Mouse (Mus musculus) small intestine, adult 2 months (tissue): ENCODE measurements around the gene Aamp. TPM values are rescaled to one million over a fixed set of nuclear protein-coding genes. Genes with fewer than 3 reads are reported as not detected.
A peak's percentile ranks its signal among the peaks of the same experiment; 100 is the strongest.

Experiments
- H3K27ac ChIP-seq: fragments of 200-500 bp; 2 replicates; pipeline ENCODE4 v1.5.1; 2012; ENCODE audit warnings: low read depth, low read length, control low read depth, inconsistent platforms; ENCODE audit not compliant: insufficient read depth
- H3K27me3 ChIP-seq: fragments of 200-500 bp; 2 replicates; pipeline ENCODE4 v1.6.1; 2012; ENCODE audit warnings: mild to moderate bottlenecking, moderate library complexity, low read length, inconsistent platforms; ENCODE audit not compliant: control insufficient read depth, insufficient read depth
- H3K36me3 ChIP-seq: fragments of 200-500 bp; 2 replicates; pipeline ENCODE4 v1.6.1; 2012; ENCODE audit warnings: mild to moderate bottlenecking, low read length, control low read depth, inconsistent platforms; ENCODE audit not compliant: control insufficient read depth, insufficient read depth
- H3K4me1 ChIP-seq: fragments of 200-500 bp; 2 replicates; pipeline ENCODE4 v1.6.1; 2012; ENCODE audit warnings: low read length, inconsistent platforms, mixed read lengths; ENCODE audit not compliant: control insufficient read depth, insufficient read depth, insufficient read length
- H3K4me3 ChIP-seq: fragments of 200-500 bp; 2 replicates; pipeline ENCODE4 v1.5.1; 2012; ENCODE audit warnings: low read depth, mild to moderate bottlenecking, control low read depth, inconsistent platforms, low read length, moderate library complexity
- CTCF ChIP-seq: fragments of 200-500 bp; IDR thresholded peaks from 2 replicates; pipeline ENCODE4 v1.5.1; 2012; ENCODE audit warnings: low read depth, mild to moderate bottlenecking, control low read depth, inconsistent platforms, low read length, moderate library complexity, mixed read lengths; ENCODE audit not compliant: insufficient replicate concordance, insufficient read length; ENCODE audit errors: extremely low read depth
- POLR2A ChIP-seq: fragments of 200-500 bp; IDR thresholded peaks from 2 replicates; pipeline ENCODE4 v1.6.1; 2012; ENCODE audit warnings: low read depth, mild to moderate bottlenecking, control low read depth, inconsistent platforms, low read length, moderate library complexity
- WGBS: fragments of 180-500 bp; shearing (Covaris S2); methylation state at CpG from one replicate; pipeline ENCODE4 v1.1.7; 2018; 5-methylcytosine and 5-hydroxymethylcytosine counted together
- polyA plus RNA-seq: library from polyadenylated mRNA; depleted of rRNA; stranded (reverse); fragments of >200 nt; gene quantifications from 2 replicates; pipeline ENCODE4 v1.2.3, GENCODE M21; 2012; rRNA removed

Aamp gene
- polyA plus RNA-seq, 1 experiment: 160 TPM

DNA sequence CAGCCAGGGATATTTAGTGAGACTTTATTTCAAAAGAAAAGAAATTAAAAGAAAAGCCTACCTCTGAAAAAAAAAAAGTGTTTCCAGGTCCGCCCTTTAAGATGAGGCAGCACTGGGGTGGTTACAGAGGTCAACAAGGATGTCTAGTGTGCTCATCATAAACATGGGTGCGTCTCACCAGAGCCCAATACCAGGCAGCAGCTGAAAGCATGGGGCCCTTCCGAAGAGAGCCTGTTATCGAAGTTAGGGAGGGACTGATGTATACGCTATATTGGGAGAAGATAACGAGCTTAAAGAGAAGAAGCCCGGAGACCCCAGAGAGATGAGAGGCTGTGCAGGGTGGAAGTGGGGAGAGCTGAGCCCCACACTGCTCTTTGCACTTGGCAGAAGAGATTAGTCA is 45.4 kb downstream of the Aamp start:
- TF ChIP-seq CTCF (no peak), POLR2A (no peak)
- peak overlapping the region; percentile 67 for H3K27ac ChIP-seq
- WGBS: 6% methylated on average over 7 of the region's 7 CpGs
- peaks cover 14% of the 10 kb centered on the region for H3K4me1 ChIP-seq
- H3K36me3 ChIP-seq: peaks cover 3% of the 10 kb centered on the region
- H3K4me3 ChIP-seq: peak overlapping the region; percentile 49
- no peaks in the 10 kb centered on the region for H3K27me3 ChIP-seq

DNA sequence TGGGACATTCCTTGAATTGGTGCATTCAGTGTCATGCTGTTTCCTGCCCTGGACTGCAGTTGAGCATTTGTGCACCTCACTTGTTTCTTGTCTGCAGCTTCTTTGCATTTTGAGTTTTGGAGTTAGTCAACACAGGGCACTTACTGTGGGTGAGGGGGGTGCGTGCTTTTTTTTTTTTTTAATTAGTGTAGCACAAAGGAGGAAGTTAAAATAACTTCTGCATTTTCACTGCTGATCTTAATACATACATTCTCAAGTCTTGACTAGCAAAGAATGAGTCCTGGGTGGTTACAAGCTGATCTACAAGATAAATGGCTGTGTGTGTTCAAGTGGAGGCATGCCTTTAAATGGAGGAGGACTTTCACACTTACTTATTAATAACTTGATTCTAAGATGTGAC is 46.4 kb downstream of the Aamp start:
- Histone ChIP-seq H3K4me1 (peaks cover 12% of the 10 kb centered on the region), H3K27ac (peak overlapping the region; percentile 95), H3K36me3 (peaks cover 3% of the 10 kb centered on the region), H3K27me3 (no peaks in the 10 kb centered on the region), H3K4me3 (peak overlapping the region; percentile 23; the same call in 1 of the 2 replicates)
- TF ChIP-seq CTCF (no peak), POLR2A (no peak)
- WGBS: 9% methylated on average over 1 of the region's 1 CpGs

- Histone ChIP-seq H3K4me1 (peaks cover 12% of the 10 kb centered on the region), H3K27ac (peak overlapping the region; percentile 95), H3K36me3 (peaks cover 3% of the 10 kb centered on the region), H3K27me3 (no peaks in the 10 kb centered on the region), H3K4me3 (peak overlapping the region; percentile 23; the same call in 1 of the 2 replicates)
- 2% methylated on average over 5 of the region's 5 CpGs for WGBS
- no peak for TF ChIP-seq POLR2A
- TF ChIP-seq CTCF: no peak
These were observed 46.9 kb downstream of the Aamp start for GRCm38 (mm10) chr1:74237671-74238070.

GRCm38 (mm10) chr1:74236590-74237317 is 47.8 kb downstream of the Aamp start:
- peak overlapping the region; percentile 95 for H3K27ac ChIP-seq
- peak overlapping the region; percentile 84 for H3K4me3 ChIP-seq
- under 1% methylated on average over 57 of the region's 57 CpGs for WGBS
- TF ChIP-seq CTCF (no peak), POLR2A (peak; percentile 55)
- peaks cover 3% of the 10 kb centered on the region for H3K36me3 ChIP-seq
- H3K4me1 ChIP-seq: peaks cover 12% of the 10 kb centered on the region
- no peaks in the 10 kb centered on the region for H3K27me3 ChIP-seq

DNA sequence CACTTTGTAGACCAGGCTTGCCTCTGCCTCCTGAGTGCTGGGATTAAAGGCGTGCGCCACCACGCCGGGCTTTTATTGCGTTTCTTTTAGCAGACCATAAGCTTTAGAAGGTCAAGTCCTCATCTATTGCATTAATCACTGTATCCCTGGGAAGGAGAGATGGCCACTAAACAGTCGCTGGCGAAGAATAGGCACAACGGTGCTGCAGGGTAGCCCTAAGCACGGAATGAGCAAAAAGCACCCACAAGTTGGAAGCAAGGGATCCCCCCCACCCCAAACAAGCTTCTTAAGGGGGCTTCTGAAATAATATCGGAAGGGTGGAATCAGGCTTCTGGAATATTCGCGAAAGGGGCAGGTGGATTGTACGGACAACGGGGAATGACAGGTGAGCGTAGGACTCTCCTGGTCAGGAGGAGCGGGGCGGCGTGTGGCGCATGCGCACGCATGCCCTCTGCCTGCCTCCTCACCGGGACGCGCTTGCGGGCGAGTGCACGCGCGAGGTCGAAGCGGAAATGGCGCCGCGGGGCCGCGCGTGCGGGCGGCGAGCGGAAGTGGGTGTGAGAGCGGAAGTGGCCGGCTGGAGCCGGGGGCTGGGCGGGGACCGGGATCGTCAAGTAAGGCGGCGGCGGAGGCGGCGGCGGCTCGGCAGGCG is 48.5 kb downstream of the Aamp start, which contains the start of gene Arpc2:
TSS of gene Arpc2 (plus strand) at position 147 of the 652 bp plus-strand sequence.
- H3K27ac ChIP-seq: peak within 1 kb of the TSS; percentile 95
- under 1% methylated on average over 55 of the region's 55 CpGs for WGBS
- peak within 1 kb of the TSS; percentile 84 for H3K4me3 ChIP-seq
- peaks cover 1% of the 10 kb centered on the region for H3K36me3 ChIP-seq
- no peaks in the 10 kb centered on the region for H3K27me3 ChIP-seq
- H3K4me1 ChIP-seq: peaks cover 11% of the 10 kb centered on the region
- TF ChIP-seq CTCF (no peak), POLR2A (peak; percentile 75)

- TF ChIP-seq CTCF (no peak), POLR2A (no peak)
- Histone ChIP-seq H3K4me3 (no peak overlapping the region), H3K27me3 (no peaks in the 10 kb centered on the region), H3K27ac (no peak overlapping the region), H3K36me3 (no peaks in the 10 kb centered on the region), H3K4me1 (no peaks in the 10 kb centered on the region; the same call in 1 of the 2 replicates)
- WGBS: 17% methylated on average over 1 of the region's 1 CpGs
These were observed 53.5 kb downstream of the Aamp start for GRCm38 (mm10) chr1:74230992-74231391.

GRCm38 (mm10) chr1:74229942-74230341 is 54.6 kb downstream of the Aamp start:
- H3K36me3 ChIP-seq: no peaks in the 10 kb centered on the region
- no peak for TF ChIP-seq POLR2A
- TF ChIP-seq CTCF: no peak
- 64% methylated on average over 2 of the region's 2 CpGs for WGBS
- H3K4me3 ChIP-seq: no peak overlapping the region
- no peak overlapping the region for H3K27ac ChIP-seq
- H3K27me3 ChIP-seq: no peaks in the 10 kb centered on the region
- no peaks in the 10 kb centered on the region; the same call in 1 of the 2 replicates for H3K4me1 ChIP-seq

Other genes starting within 250 kb of the Aamp start
- gene Tns1, start 160.3 kb downstream of the Aamp start, polyA plus RNA-seq: 79.6 and 87.0 TPM in 2 replicates
- gene Rufy4, start 159.2 kb downstream of the Aamp start, polyA plus RNA-seq: 0.11 TPM in 1 of 2 replicates, not detected in the other
- gene Cxcr2, start 130.7 kb downstream of the Aamp start, polyA plus RNA-seq: 0.11 and 0.41 TPM in 2 replicates
- gene Cxcr1, start 90.1 kb downstream of the Aamp start, polyA plus RNA-seq: not detected in 2 replicates
- 110 and 323 TPM in 2 replicates for gene Arpc2, start 48.7 kb downstream of the Aamp start, polyA plus RNA-seq
- gene Gpbar1, start 6.2 kb downstream of the Aamp start, polyA plus RNA-seq: 1.8 and 3.1 TPM in 2 replicates
- 36.9 and 62.6 TPM in 2 replicates for gene Pnkd, start 192 bp upstream of the Aamp start, polyA plus RNA-seq
- 497 and 689 TPM in 2 replicates for gene Tmbim1, start 20.9 kb upstream of the Aamp start, polyA plus RNA-seq
- gene Catip, start 77.4 kb upstream of the Aamp start, polyA plus RNA-seq: 0.05 and 0.39 TPM in 2 replicates
- gene Slc11a1, start 90.5 kb upstream of the Aamp start, polyA plus RNA-seq: 12.7 and 17.9 TPM in 2 replicates
- 58.4 and 177 TPM in 2 replicates for gene Ctdsp1, start 106.8 kb upstream of the Aamp start, polyA plus RNA-seq
- 198 and 892 TPM in 2 replicates for gene Vil1, start 124.6 kb upstream of the Aamp start, polyA plus RNA-seq
- gene Cnot9, start 221.3 kb upstream of the Aamp start, polyA plus RNA-seq: 9.0 and 16.4 TPM in 2 replicates